Mouse (Mus musculus) small intestine, adult 2 months (tissue): ENCODE results near the gene Acacb. TPM values are rescaled to one million over a fixed set of nuclear protein-coding genes. Genes with fewer than 3 reads are reported as not detected.

Experiments used
- H3K27ac ChIP-seq: fragments of 200-500 bp; 2 replicates; pipeline ENCODE4 v1.5.1; 2012; ENCODE audit warnings: low read depth, low read length, control low read depth, inconsistent platforms; ENCODE audit not compliant: insufficient read depth
- H3K27me3 ChIP-seq: fragments of 200-500 bp; 2 replicates; pipeline ENCODE4 v1.6.1; 2012; ENCODE audit warnings: mild to moderate bottlenecking, moderate library complexity, low read length, inconsistent platforms; ENCODE audit not compliant: control insufficient read depth, insufficient read depth
- H3K36me3 ChIP-seq: fragments of 200-500 bp; 2 replicates; pipeline ENCODE4 v1.6.1; 2012; ENCODE audit warnings: mild to moderate bottlenecking, low read length, control low read depth, inconsistent platforms; ENCODE audit not compliant: control insufficient read depth, insufficient read depth
- H3K4me1 ChIP-seq: fragments of 200-500 bp; 2 replicates; pipeline ENCODE4 v1.6.1; 2012; ENCODE audit warnings: low read length, inconsistent platforms, mixed read lengths; ENCODE audit not compliant: control insufficient read depth, insufficient read depth, insufficient read length
- H3K4me3 ChIP-seq: fragments of 200-500 bp; 2 replicates; pipeline ENCODE4 v1.5.1; 2012; ENCODE audit warnings: low read depth, mild to moderate bottlenecking, control low read depth, inconsistent platforms, low read length, moderate library complexity
- CTCF ChIP-seq: fragments of 200-500 bp; IDR thresholded peaks from 2 replicates; pipeline ENCODE4 v1.5.1; 2012; ENCODE audit warnings: low read depth, mild to moderate bottlenecking, control low read depth, inconsistent platforms, low read length, moderate library complexity, mixed read lengths; ENCODE audit not compliant: insufficient replicate concordance, insufficient read length; ENCODE audit errors: extremely low read depth
- POLR2A ChIP-seq: fragments of 200-500 bp; IDR thresholded peaks from 2 replicates; pipeline ENCODE4 v1.6.1; 2012; ENCODE audit warnings: low read depth, mild to moderate bottlenecking, control low read depth, inconsistent platforms, low read length, moderate library complexity
- WGBS: fragments of 180-500 bp; shearing (Covaris S2); methylation state at CpG from one replicate; pipeline ENCODE4 v1.1.7; 2018; 5-methylcytosine and 5-hydroxymethylcytosine counted together
- polyA plus RNA-seq: library from polyadenylated mRNA; depleted of rRNA; stranded (reverse); fragments of >200 nt; gene quantifications from 2 replicates; pipeline ENCODE4 v1.2.3, GENCODE M21; 2012

Acacb gene
- polyA plus RNA-seq, 1 experiment: 3.1 TPM

DNA sequence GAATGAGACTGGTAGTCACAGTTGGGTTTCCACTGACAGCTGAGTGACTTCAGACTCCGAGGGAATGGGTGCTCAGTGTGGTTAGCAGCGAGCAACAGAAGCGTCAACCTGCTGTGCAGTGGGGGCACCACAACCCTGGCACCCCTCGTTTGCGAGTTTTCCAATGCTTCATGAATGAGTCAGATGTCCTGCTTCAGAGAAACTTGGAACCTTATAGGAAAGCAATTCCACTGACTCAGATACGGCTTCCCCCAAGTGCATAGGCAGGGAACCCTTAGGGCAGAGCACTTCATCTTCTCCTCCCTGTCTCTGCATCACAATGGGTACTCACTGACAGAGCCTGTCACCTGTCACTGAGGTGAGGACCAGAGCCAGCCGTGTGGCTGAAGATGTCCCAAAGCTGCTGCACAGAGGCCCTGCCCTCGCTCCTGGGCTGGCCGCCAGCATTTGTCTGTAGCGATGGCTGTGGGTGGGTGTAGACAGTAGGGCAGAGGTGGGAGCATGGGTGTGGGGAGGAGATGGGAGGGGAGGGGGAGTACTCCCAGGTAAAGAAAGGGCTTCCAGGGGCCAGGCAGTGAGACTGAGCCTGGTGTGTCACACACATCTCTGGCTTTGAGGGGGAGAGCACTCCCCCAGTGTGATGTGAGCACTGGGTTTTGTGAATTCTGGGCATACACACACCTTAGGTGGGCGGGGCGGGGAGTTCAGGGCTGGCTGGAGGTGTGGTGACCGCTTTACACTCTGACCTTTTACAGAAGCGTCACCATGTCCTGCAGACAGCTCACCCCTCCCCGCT lies 8.7 kb upstream of the Acacb start:
- H3K27ac ChIP-seq: peak overlapping the region; percentile 58
- no peak overlapping the region for H3K4me3 ChIP-seq
- 39% methylated on average over 15 of the region's 15 CpGs for WGBS
- H3K4me1 ChIP-seq: peaks cover 27% of the 10 kb centered on the region
- no peak for TF ChIP-seq POLR2A
- TF ChIP-seq CTCF: no peak
- H3K36me3 ChIP-seq: peaks cover 3% of the 10 kb centered on the region; the same call in 1 of the 2 replicates
- H3K27me3 ChIP-seq: no peaks in the 10 kb centered on the region

- peaks cover 32% of the 10 kb centered on the region for H3K4me1 ChIP-seq
- H3K27me3 ChIP-seq: no peaks in the 10 kb centered on the region
- WGBS: 21% methylated on average over 21 of the region's 21 CpGs
- peak; percentile 10; the same call in 1 of the 2 replicates for TF ChIP-seq CTCF
- TF ChIP-seq POLR2A: no peak
- H3K4me3 ChIP-seq: peak overlapping the region; percentile 38
- H3K27ac ChIP-seq: peak overlapping the region; percentile 95
- H3K36me3 ChIP-seq: peaks cover 3% of the 10 kb centered on the region; the same call in 1 of the 2 replicates
Measured at GRCm38 (mm10) chr5:114138277-114139164, 7.8 kb upstream of the Acacb start.

- peak overlapping the region; percentile 95 for H3K27ac ChIP-seq
- H3K4me3 ChIP-seq: no peak overlapping the region; the same call in 1 of the 2 replicates
- WGBS: 14% methylated on average over 9 of the region's 9 CpGs
- H3K4me1 ChIP-seq: peaks cover 31% of the 10 kb centered on the region
- no peaks in the 10 kb centered on the region for H3K27me3 ChIP-seq
- TF ChIP-seq CTCF (no peak), POLR2A (no peak)
- peaks cover 3% of the 10 kb centered on the region; the same call in 1 of the 2 replicates for H3K36me3 ChIP-seq
Measured at GRCm38 (mm10) chr5:114139175-114139574, 7.2 kb upstream of the Acacb start.

DNA sequence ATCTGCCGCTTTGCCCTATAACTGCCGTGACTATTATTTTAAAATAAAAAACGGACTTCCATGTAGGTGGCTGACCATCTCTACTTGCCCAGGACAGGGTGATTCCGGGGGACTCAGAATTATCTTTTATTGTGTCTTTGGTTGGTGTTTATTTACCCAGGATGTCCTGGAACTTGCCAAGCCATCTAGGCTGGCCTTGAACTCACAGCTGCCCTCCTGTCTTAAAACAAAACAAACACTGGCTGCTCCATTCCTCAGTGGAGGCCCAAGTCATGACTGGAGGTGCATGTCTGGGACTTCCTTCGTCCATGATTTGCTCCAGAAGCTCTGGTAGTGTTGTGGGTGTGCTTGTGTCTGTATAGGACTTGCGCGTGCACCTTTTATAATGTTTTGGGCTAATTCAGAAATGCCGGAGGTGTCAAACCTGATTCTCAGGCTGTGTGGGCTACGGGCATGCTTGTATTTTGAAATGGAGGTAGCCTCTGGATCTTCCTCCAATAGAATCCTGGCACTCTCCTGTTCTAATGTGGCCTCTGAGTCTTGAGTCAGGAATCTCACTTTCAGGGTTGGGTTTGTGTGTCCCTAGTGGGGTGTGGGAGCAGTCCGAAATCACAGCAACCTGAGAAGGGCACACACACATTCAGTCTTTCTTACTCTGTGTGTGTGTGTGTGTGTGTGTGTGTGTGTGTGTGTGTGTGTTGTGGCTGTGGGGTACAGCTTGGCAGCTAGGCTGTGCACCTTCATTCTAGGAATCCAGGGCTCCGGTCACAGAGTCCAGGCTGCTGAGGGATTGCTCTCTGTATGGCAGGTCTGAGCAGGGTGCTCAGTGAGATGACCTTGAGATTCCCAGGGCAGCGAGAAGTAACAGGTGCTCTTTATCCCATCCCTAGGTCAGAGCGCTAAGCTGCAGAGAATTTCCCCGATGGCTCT lies 973 bp downstream of the Acacb start:
- Histone ChIP-seq H3K27me3 (no peaks in the 10 kb centered on the region), H3K36me3 (no peaks in the 10 kb centered on the region), H3K4me3 (no peak overlapping the region), H3K27ac (no peak overlapping the region), H3K4me1 (peaks cover 23% of the 10 kb centered on the region)
- TF ChIP-seq CTCF (no peak), POLR2A (no peak)
- 83% methylated on average over 14 of the region's 14 CpGs for WGBS

DNA sequence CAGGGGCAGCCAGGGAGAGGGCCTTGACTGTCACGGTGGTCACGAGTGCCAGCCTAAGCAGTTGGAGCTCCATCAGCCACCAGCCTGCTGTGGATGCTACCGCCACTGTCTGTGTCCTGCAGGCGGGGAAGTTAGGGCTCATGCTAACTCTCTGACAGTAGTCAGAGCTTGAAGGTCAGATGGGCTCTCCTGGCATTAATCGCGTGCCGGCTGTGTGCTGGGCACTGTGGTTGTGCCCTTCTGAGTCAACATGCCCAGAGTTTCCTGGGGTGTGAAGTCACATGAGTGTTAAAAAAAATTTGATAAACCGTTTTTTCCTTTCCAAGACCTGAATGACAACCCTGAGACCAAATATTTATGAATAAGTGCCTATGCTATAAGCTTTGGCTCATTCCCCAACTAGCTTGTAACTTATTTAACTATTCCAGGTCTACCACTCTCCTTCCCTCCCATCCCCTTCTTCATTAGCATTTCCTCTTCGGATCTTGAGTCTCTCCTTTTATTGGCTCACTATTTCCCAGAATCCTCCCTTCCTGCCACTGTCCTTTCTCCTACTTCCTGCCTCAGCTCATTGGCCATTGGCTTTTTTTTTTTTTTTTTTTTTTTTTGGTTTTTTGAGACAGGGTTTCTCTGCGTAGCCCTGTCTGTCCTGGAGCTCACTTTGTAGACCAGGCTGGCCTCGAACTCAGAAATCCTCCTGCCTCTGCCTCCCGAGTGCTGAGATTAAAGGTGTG lies 6.2 kb downstream of the Acacb start:
- TF ChIP-seq CTCF: no peak
- no peak for TF ChIP-seq POLR2A

DNA sequence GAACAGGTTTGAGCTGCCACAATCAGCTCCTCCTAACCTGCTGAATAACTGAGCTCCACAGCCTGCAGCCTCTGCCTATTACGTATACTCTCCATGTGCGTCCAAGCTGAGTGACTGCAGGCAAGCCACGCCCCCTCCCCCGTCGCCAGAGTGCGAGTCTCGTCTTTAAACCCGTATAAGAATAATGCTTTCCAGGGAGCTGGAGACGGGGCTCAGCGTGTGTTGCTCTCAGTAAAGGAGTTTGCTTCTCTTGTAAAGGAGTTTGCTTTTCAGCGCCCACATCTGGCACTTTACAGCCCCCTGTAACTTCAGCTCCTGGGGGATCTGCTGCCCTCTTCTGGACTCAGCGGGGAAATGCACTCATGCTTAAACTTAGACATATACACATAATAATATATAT lies 7.2 kb downstream of the Acacb start:
- Histone ChIP-seq H3K27me3 (no peaks in the 10 kb centered on the region), H3K36me3 (no peaks in the 10 kb centered on the region), H3K4me1 (no peaks in the 10 kb centered on the region), H3K27ac (no peak overlapping the region), H3K4me3 (peak overlapping the region; percentile 42)
- TF ChIP-seq CTCF: peak; percentile 68; the same call in 1 of the 2 replicates
- no peak for TF ChIP-seq POLR2A
- WGBS: 11% methylated on average over 12 of the region's 12 CpGs

More for the DNA sequence above, 6.2 kb downstream of the Acacb start:
- no peaks in the 10 kb centered on the region for H3K4me1 ChIP-seq
- no peaks in the 10 kb centered on the region for H3K36me3 ChIP-seq
- H3K27ac ChIP-seq: no peak overlapping the region
- H3K27me3 ChIP-seq: no peaks in the 10 kb centered on the region
- no peak overlapping the region for H3K4me3 ChIP-seq
- 80% methylated on average over 12 of the region's 12 CpGs for WGBS
